Mouse (Mus musculus): ENCODE results near the gene Adk.

DNA sequence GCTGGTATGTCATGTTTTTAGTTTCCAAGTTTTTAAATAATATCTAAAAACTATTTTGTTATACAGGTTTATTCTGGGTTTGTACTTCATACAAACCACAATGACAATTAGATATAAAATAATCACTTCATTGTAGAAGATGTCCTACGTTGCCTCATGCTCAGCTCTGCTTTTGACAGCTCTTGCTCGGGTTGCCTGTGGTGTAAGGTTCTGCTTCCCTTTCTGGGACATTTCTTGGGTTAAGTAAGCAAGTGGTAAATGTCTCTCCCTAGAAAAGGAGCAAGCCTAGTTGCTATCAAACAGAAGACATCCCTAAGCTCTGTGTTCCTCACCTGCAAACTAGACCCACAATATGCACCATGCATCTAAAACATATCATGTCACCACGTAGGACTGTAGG is 140.4 kb downstream of the Adk start:
- TF ChIP-seq POLR2A (IDR thresholded peaks at IDR 0.05; ENCODE audit: insufficient read depth, low read depth, low read length): no peak
- TF ChIP-seq CTCF (IDR thresholded peaks at IDR 0.05): no peak

Measured in heart, adult 2 months (tissue).